Mouse (Mus musculus) lung, adult 2 months (tissue): ENCODE measurements at regions not wholly inside any gene's neighbourhood (a gene's known extent, or its start where the extent isn't known, plus 50 kb on each side); places are given as distances from the start of the nearest gene placed in this dataset.

ENCODE experiments used
- DNase-seq: peaks from one replicate; pipeline ENCODE4 v3.0.0; 2022
- H3K4me1 ChIP-seq: fragments of 200-500 bp; 2 replicates; pipeline ENCODE4 v1.6.1; 2011; ENCODE audit warnings: low read length; ENCODE audit not compliant: control insufficient read depth, insufficient read depth
- H3K4me3 ChIP-seq: fragments of 200-500 bp; replicated peaks from 2 replicates; pipeline ENCODE3; 2011; ENCODE audit warnings: low read depth, mild to moderate bottlenecking, control low read depth, low read length; ENCODE audit errors: extremely low read depth
- CTCF ChIP-seq: fragments of 200-500 bp; IDR thresholded peaks from 2 replicates; pipeline ENCODE4 v1.5.1; 2011; ENCODE audit warnings: mild to moderate bottlenecking, low read length, control low read depth; ENCODE audit not compliant: insufficient read depth
- POLR2A ChIP-seq: fragments of 200-500 bp; IDR thresholded peaks from 2 replicates; pipeline ENCODE4 v1.6.1; 2011; ENCODE audit warnings: low read depth, mild to moderate bottlenecking, control low read depth, low read length, borderline replicate concordance; ENCODE audit errors: extremely low read depth
- WGBS: fragments of 180-500 bp; shearing (Covaris S2); methylation state at CpG from one replicate; pipeline ENCODE4 v1.1.7; 2018; 5-methylcytosine and 5-hydroxymethylcytosine counted together

- Histone ChIP-seq H3K4me1 (no peaks in the 10 kb centered on the region), H3K4me3 (no peak overlapping the region)
- TF ChIP-seq CTCF (no peak), POLR2A (no peak)
- 56% methylated on average over 2 of the region's 2 CpGs for WGBS
- DNase-seq, result no peak
These were observed 257.3 kb downstream of the 1500009L16Rik start for GRCm38 (mm10) chr10:83979930-83980329.

GRCm38 (mm10) chr10:83984697-83985415 lies 262.2 kb downstream of the 1500009L16Rik start:
- no peak for TF ChIP-seq POLR2A
- no peak for TF ChIP-seq CTCF
- WGBS, result 71% methylated on average over 12 of the region's 12 CpGs
- Histone ChIP-seq H3K4me1 (no peaks in the 10 kb centered on the region), H3K4me3 (no peak overlapping the region)
- DNase-seq, result no peak

GRCm38 (mm10) chr10:83992577-83993305 lies 270.1 kb downstream of the 1500009L16Rik start:
- no peak for TF ChIP-seq CTCF
- TF ChIP-seq POLR2A, result no peak
- Histone ChIP-seq H3K4me3 (no peak overlapping the region), H3K4me1 (peaks cover 7% of the 10 kb centered on the region)
- WGBS, result 64% methylated on average over 11 of the region's 11 CpGs
- DNase-seq, result no peak

- WGBS, result 54% methylated on average over 6 of the region's 6 CpGs
- TF ChIP-seq POLR2A, result no peak
- TF ChIP-seq CTCF, result no peak
- H3K4me1 ChIP-seq, result peaks cover 9% of the 10 kb centered on the region
- DNase-seq, result no peak
- H3K4me3 ChIP-seq, result no peak overlapping the region
These were observed 272.4 kb downstream of the 1500009L16Rik start for GRCm38 (mm10) chr10:83995026-83995600.

GRCm38 (mm10) chr10:83995913-83996312 lies 273.2 kb downstream of the 1500009L16Rik start:
- TF ChIP-seq POLR2A, result no peak
- TF ChIP-seq CTCF, result no peak
- DNase-seq, result peak; percentile 61
- 9% methylated on average over 4 of the region's 4 CpGs for WGBS
- Histone ChIP-seq H3K4me3 (no peak overlapping the region), H3K4me1 (peaks cover 9% of the 10 kb centered on the region)

GRCm38 (mm10) chr10:83996489-83996888 lies 273.8 kb downstream of the 1500009L16Rik start:
- whole genome bisulfite sequencing, result 65% methylated on average over 2 of the region's 2 CpGs
- Histone ChIP-seq H3K4me1 (peaks cover 9% of the 10 kb centered on the region), H3K4me3 (no peak overlapping the region)
- TF ChIP-seq CTCF, result no peak
- TF ChIP-seq POLR2A, result no peak
- no peak for DNase-seq

- peaks cover 9% of the 10 kb centered on the region for H3K4me1 ChIP-seq
- no peak overlapping the region for H3K4me3 ChIP-seq
- WGBS, result 60% methylated on average over 7 of the region's 7 CpGs
- DNase-seq, result no peak
- TF ChIP-seq CTCF (no peak), POLR2A (no peak)
These were observed 278.0 kb downstream of the 1500009L16Rik start for GRCm38 (mm10) chr10:84000436-84001208.

- no peak for TF ChIP-seq POLR2A
- TF ChIP-seq CTCF, result no peak
- 70% methylated on average over 2 of the region's 2 CpGs for WGBS
- Histone ChIP-seq H3K4me3 (no peak overlapping the region), H3K4me1 (0 out of 2 replicates have a peak, but pooled peaks cover 2% of the 10 kb centered on the region)
- no peak for DNase-seq
These were observed 280.1 kb downstream of the 1500009L16Rik start for GRCm38 (mm10) chr10:84002744-84003143.

- no peak for TF ChIP-seq POLR2A
- TF ChIP-seq CTCF, result no peak
- no peak overlapping the region for H3K4me3 ChIP-seq
These were observed 281.0 kb downstream of the 1500009L16Rik start for GRCm38 (mm10) chr10:84003601-84004149.

More at GRCm38 (mm10) chr10:84003601-84004149, 281.0 kb downstream of the 1500009L16Rik start:
- no peak for DNase-seq
- WGBS, result 72% methylated on average over 8 of the region's 8 CpGs
- no peaks in the 10 kb centered on the region; the same call in 1 of the 2 replicates for H3K4me1 ChIP-seq
